Mouse (Mus musculus) megakaryocyte, embryonic 14.5 days (primary cell): ENCODE results near the gene Dtx4.

ENCODE experiments used
- FLI1 ChIP-seq: IDR thresholded peaks from 2 replicates; pipeline ENCODE4 v1.6.1; 2012; ENCODE audit warnings: low read length, inconsistent platforms, mixed read lengths
- GATA1 ChIP-seq: IDR thresholded peaks from 3 replicates; pipeline ENCODE4 v1.6.1; 2012; ENCODE audit warnings: mixed read lengths, low read length, inconsistent platforms, borderline replicate concordance

- TF ChIP-seq GATA1 (no peak), FLI1 (no peak)
Observed at GRCm38 (mm10) chr19:12486875-12487274, 14.4 kb downstream of the Dtx4 start.
